Mouse (Mus musculus) limb, embryonic 12.5 days (tissue): ENCODE measurements around the gene Mfn1. TPM values are rescaled to one million over a fixed set of nuclear protein-coding genes. Genes with fewer than 3 reads are reported as not detected.

ENCODE experiments used
- ATAC-seq: fragments of 200-750 bp; cut with Nextera tagmentation; 2 replicates; pipeline ENCODE4 v1.8.0; 2017; ENCODE audit warnings: low read depth, moderate TSS enrichment; ENCODE audit not compliant: insufficient number of reproducible peaks, insufficient read depth, low FRiP score, low TSS enrichment
- H3K27ac ChIP-seq: fragments of 300-500 bp; sonication (generic); 2 replicates; pipeline ENCODE4 v1.5.1; 2016; ENCODE audit warnings: mild to moderate bottlenecking, moderate library complexity
- H3K27me3 ChIP-seq: fragments of 300-500 bp; sonication (generic); 2 replicates; pipeline ENCODE4 v1.6.1; 2016; ENCODE audit warnings: mild to moderate bottlenecking, moderate library complexity
- H3K36me3 ChIP-seq: fragments of 300-500 bp; sonication (generic); 2 replicates; pipeline ENCODE4 v1.6.1; 2016; ENCODE audit warnings: mild to moderate bottlenecking, moderate library complexity
- H3K4me1 ChIP-seq: fragments of 300-500 bp; sonication (generic); replicated peaks from 2 replicates; pipeline ENCODE4 v1.6.1; 2016
- H3K4me2 ChIP-seq: fragments of 300-500 bp; sonication (generic); 2 replicates; pipeline ENCODE4 v1.6.1; 2016; ENCODE audit warnings: mild to moderate bottlenecking, moderate library complexity
- H3K4me3 ChIP-seq: fragments of 300-500 bp; sonication (generic); replicated peaks from 2 replicates; pipeline ENCODE4 v1.5.1; 2016; ENCODE audit warnings: mild to moderate bottlenecking
- H3K9ac ChIP-seq: fragments of 300-500 bp; sonication (generic); replicated peaks from 2 replicates; pipeline ENCODE4 v1.6.1; 2016; ENCODE audit warnings: mild to moderate bottlenecking, moderate library complexity
- H3K9me3 ChIP-seq: fragments of 300-500 bp; sonication (generic); 2 replicates; pipeline ENCODE4 v1.6.1; 2016; ENCODE audit warnings: mild to moderate bottlenecking, moderate library complexity
- WGBS: fragments of 180-500 bp; shearing (Covaris S2); methylation state at CpG from one replicate; pipeline ENCODE4 v1.1.7; 2016; 5-methylcytosine and 5-hydroxymethylcytosine counted together
- polyA plus RNA-seq: library from polyadenylated mRNA; unstranded; fragments of >200 nt; fragmentation: Nextera tagmentation; extraction: Ambion mirVana; gene quantifications from 2 replicates; pipeline ENCODE4 v1.2.1, GENCODE M21; 2016

The Mfn1 gene
- polyA plus RNA-seq, 1 experiment from 2014 or later: 44.3 TPM

DNA sequence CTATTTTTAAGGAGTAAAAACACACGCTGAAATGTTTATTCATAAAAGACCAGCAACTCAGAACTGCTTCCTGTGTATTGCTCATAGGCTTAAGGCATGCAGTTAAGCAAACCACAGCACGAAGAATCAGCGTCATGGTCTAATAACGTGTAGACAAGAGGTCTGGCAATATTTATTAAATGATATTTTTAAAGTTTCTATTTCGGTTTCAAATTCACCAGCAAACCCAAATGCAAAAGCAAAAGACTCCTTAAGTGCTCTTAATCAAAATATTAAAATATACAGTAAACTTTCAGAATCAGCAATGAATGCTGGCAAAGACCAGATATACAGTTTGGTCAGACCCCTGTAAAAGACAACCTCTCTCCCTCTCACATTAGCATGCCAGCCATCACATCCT is 86.1 kb downstream of the Mfn1 start:
- H3K27me3 ChIP-seq: no peaks in the 10 kb centered on the region
- ATAC-seq: no peak
- H3K9me3 ChIP-seq: no peaks in the 10 kb centered on the region
- H3K36me3 ChIP-seq: peaks cover 5% of the 10 kb centered on the region; the same call in 1 of the 2 replicates
- H3K4me1 ChIP-seq: peaks cover 3% of the 10 kb centered on the region; the same call in 1 of the 2 replicates
- peak overlapping the region; percentile 70 for H3K4me3 ChIP-seq
- no peak overlapping the region for H3K27ac ChIP-seq
- no peak overlapping the region for H3K9ac ChIP-seq
- WGBS: 72% methylated on average over 5 of the region's 5 CpGs
- H3K4me2 ChIP-seq: peak overlapping the region; percentile 58

DNA sequence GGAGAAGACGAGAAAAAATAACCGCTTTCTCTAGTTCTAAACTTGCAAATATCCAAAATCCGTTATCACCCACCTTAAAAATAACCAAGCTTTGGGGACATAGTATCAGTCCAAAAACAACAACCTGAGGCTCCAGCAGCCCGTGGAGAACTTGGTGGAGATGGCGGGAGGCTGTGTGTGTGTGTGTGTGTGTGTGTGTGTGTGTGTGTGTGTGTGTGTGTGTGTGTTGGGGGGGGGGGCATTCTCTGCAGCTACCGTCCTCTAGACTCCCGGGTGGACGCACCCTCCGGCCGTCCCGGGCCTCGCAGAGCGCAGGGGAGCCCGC is 86.7 kb downstream of the Mfn1 start:
- H3K27me3 ChIP-seq: no peaks in the 10 kb centered on the region
- peak overlapping the region; percentile 58 for H3K4me2 ChIP-seq
- WGBS: 19% methylated on average over 6 of the region's 14 CpGs
- no peaks in the 10 kb centered on the region for H3K9me3 ChIP-seq
- peak overlapping the region; percentile 78; the same call in 1 of the 2 replicates for H3K27ac ChIP-seq
- peak overlapping the region; percentile 81 for H3K9ac ChIP-seq
- H3K4me3 ChIP-seq: peak overlapping the region; percentile 70
- peaks cover 3% of the 10 kb centered on the region; the same call in 1 of the 2 replicates for H3K4me1 ChIP-seq
- no peak; the same call in 1 of the 2 replicates for ATAC-seq
- H3K36me3 ChIP-seq: peaks cover 5% of the 10 kb centered on the region; the same call in 1 of the 2 replicates

DNA sequence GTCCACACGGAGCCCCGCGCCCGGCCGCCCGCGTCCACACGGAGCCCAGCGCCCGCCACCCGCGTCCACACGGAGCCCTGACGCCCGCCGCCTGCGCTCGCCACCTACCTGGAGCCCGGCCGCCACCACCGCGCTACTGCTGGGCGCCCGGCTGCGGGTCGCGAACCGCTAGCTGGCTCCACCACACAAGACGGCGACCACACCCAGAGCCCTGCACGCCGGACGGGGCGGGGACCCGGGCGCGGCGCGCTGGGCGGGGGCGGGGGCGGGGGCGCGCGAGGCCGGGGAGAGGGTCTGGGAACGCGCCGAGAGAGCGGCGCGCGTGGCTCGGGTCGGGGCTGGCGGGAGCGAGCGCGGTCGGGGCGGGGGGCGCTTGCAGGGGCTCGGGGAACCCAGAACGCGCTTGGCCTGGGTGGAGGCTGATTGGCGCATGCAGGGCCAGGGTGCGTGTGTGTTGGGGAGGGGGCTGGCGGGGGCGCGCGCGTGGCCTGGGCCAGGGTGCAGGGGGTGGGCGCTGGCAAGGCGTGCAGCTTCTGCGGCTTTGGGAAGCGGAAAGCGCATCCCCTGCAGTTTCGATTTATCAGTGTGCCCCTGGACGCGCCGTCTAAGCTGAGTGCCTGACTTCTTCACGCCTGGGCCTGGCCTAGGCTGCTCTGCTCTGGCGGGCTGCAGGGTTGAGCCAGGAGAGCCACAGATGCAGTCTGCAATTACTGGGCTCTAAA is 87.2 kb downstream of the Mfn1 start, which contains the start of gene Gnb4:
Gnb4 (minus strand) TSS at position 255 of the 722 bp plus-strand sequence.
- peak within 1 kb of the TSS; percentile 70 for H3K4me3 ChIP-seq
- H3K27me3 ChIP-seq: no peaks in the 10 kb centered on the region
- 2% methylated on average over 81 of the region's 83 CpGs for WGBS
- peak within 1 kb of the TSS; percentile 78 for H3K27ac ChIP-seq
- H3K9me3 ChIP-seq: no peaks in the 10 kb centered on the region
- peaks cover 3% of the 10 kb centered on the region; the same call in 1 of the 2 replicates for H3K4me1 ChIP-seq
- ATAC-seq: peak; percentile 90
- peak within 1 kb of the TSS; percentile 81 for H3K9ac ChIP-seq
- peak within 1 kb of the TSS; percentile 58 for H3K4me2 ChIP-seq
- H3K36me3 ChIP-seq: peaks cover 5% of the 10 kb centered on the region; the same call in 1 of the 2 replicates

DNA sequence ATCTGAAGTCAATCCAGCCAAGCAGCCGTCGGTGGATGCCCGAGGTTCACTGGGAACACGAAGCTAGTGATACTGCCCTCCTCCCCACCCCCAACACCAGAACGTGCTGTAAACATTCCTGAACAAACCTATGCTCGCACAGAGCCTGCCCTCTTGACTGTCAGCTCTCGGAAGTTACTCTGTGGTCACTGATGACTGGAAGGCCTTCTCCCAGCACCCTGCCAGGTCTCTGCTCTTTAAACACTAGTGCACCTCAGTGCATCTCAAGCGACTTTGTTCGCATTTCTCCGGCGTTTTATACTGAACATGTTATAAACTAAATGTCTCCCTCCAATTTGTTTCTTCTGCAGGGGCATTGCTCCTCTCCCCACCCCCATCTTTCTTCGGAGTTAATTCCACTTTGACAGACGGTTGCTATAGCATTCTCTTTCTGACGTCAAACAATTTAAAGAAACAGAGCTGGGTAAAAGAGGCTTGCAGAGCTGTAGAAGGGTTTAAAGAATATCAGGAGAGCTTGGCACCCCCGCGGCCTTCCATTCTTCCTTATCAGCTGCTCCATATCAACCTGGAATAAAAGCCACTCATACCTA is 87.9 kb downstream of the Mfn1 start:
- Histone ChIP-seq H3K4me2 (peak overlapping the region; percentile 58), H3K36me3 (peaks cover 5% of the 10 kb centered on the region; the same call in 1 of the 2 replicates), H3K27ac (peak overlapping the region; percentile 78), H3K4me3 (peak overlapping the region; percentile 70), H3K9ac (peak overlapping the region; percentile 81), H3K27me3 (no peaks in the 10 kb centered on the region), H3K4me1 (peaks cover 3% of the 10 kb centered on the region; the same call in 1 of the 2 replicates), H3K9me3 (no peaks in the 10 kb centered on the region)
- ATAC-seq: peak; percentile 38; the same call in 1 of the 2 replicates
- 22% methylated on average over 16 of the region's 16 CpGs for WGBS

DNA sequence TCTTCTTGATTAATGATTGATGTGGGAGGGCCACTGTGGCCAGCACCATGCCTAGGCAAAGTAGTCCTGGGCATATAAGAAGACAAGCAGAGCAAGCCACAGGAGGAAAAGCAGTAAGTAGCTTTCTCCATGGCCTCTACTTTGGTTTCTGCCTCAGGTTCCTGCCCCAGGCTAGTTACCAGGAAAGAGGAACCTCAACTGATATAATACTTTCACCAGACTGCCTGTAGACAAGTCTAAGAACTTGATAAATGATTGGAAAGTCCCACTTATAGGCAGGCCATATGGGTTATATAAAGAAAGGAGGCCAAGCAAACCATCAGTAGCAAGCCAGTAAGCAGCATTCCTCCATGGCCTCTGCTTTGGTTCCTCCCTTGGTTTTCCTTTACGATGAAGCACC is 92.4 kb downstream of the Mfn1 start:
- no peaks in the 10 kb centered on the region for H3K4me1 ChIP-seq
- no peaks in the 10 kb centered on the region for H3K9me3 ChIP-seq
- H3K4me3 ChIP-seq: no peak overlapping the region
- H3K4me2 ChIP-seq: no peak overlapping the region
- no peak overlapping the region for H3K9ac ChIP-seq
- no peaks in the 10 kb centered on the region for H3K27me3 ChIP-seq
- no peak for ATAC-seq
- WGBS: 85% methylated on average over 1 of the region's 1 CpGs
- H3K27ac ChIP-seq: no peak overlapping the region
- H3K36me3 ChIP-seq: no peaks in the 10 kb centered on the region

DNA sequence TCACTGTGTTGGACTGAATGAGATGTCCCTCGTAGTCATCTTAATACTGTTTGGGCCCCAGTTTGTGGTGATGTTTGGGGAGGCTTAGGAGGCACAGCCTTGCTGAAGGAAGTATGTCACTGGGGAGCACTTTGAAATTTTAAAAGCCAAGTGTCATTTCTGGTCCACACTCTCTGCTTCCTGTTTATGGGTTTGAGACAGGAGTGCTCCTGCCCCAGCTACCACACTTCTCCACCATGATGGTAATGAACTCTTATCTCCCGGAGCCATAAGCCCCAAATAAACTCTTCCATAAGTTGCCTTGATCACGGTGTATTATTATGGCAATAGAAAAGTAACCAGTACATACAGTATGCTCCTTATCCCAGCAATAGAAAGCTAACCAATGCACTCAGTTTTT is 92.8 kb downstream of the Mfn1 start:
- H3K4me1 ChIP-seq: no peaks in the 10 kb centered on the region
- no peak overlapping the region for H3K27ac ChIP-seq
- no peaks in the 10 kb centered on the region for H3K27me3 ChIP-seq
- 93% methylated on average over 3 of the region's 3 CpGs for WGBS
- no peak for ATAC-seq
- no peak overlapping the region for H3K9ac ChIP-seq
- H3K9me3 ChIP-seq: no peaks in the 10 kb centered on the region
- H3K4me2 ChIP-seq: no peak overlapping the region
- H3K36me3 ChIP-seq: no peaks in the 10 kb centered on the region
- H3K4me3 ChIP-seq: no peak overlapping the region

DNA sequence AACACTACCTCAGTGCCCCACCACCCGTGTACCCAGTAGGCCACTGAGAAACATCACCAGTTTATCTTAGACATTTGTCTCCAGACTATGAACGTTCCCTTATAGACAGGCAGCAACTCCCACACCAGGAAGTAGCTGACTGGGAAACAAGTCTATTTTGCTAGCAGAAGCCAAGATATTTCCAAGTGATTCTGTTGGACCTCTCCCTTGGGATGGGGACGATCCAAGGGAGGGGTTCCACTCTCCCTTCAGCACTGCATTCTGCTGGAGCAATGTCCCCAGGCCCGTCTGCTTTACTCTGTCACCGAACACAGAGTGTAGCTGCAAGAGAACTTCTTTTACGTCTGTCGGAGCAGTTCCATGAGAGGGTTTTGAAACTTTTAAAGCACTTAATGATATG is 98.9 kb downstream of the Mfn1 start:
- H3K27me3 ChIP-seq: no peaks in the 10 kb centered on the region
- no peak overlapping the region for H3K4me3 ChIP-seq
- WGBS: 82% methylated on average over 7 of the region's 7 CpGs
- no peaks in the 10 kb centered on the region for H3K36me3 ChIP-seq
- ATAC-seq: no peak
- no peak overlapping the region for H3K27ac ChIP-seq
- H3K9me3 ChIP-seq: no peaks in the 10 kb centered on the region
- no peak overlapping the region for H3K9ac ChIP-seq
- H3K4me2 ChIP-seq: no peak overlapping the region
- H3K4me1 ChIP-seq: no peaks in the 10 kb centered on the region

Other genes with a start within 250 kb of the Mfn1 start
- 5.4 and 5.9 TPM in 2 replicates for gene Zmat3, start 163.5 kb upstream of the Mfn1 start, polyA plus RNA-seq
- 11.4 and 12.0 TPM in 2 replicates for gene Pik3ca, start 131.8 kb upstream of the Mfn1 start, polyA plus RNA-seq
- gene Kcnmb3, start 37.2 kb upstream of the Mfn1 start, polyA plus RNA-seq: 0.20 TPM in 2 replicates
- 44.8 and 48.3 TPM in 2 replicates for gene Zfp639, start 19.2 kb upstream of the Mfn1 start, polyA plus RNA-seq
- 47.8 and 54.0 TPM in 2 replicates for gene Gnb4, start 87.1 kb downstream of the Mfn1 start, polyA plus RNA-seq
- gene Actl6a, start 176.8 kb downstream of the Mfn1 start, polyA plus RNA-seq: 215 and 225 TPM in 2 replicates
- gene Ndufb5, start 207.5 kb downstream of the Mfn1 start, polyA plus RNA-seq: 303 and 325 TPM in 2 replicates
- 34.1 and 39.8 TPM in 2 replicates for gene Mrpl47, start 208.1 kb downstream of the Mfn1 start, polyA plus RNA-seq